Mouse (Mus musculus) E14TG2a.4 (cell line): ENCODE data around the gene Iglon5.

Experiments used
- H3K27me3 ChIP-seq: 2 replicates; pipeline ENCODE4 v1.6.1; 2014; ENCODE audit warnings: low read length, control low read depth; ENCODE audit not compliant: insufficient read depth
- H3K36me3 ChIP-seq: 2 replicates; pipeline ENCODE4 v1.6.1; 2014; ENCODE audit warnings: low read length, control low read depth; ENCODE audit not compliant: insufficient read depth
- H3K4me1 ChIP-seq: replicated peaks from 2 replicates; pipeline ENCODE4 v1.6.1; 2014; ENCODE audit warnings: low read depth, low read length, control low read depth
- H3K4me3 ChIP-seq: replicated peaks from 2 replicates; pipeline ENCODE4 v1.5.1; 2014; ENCODE audit warnings: mild to moderate bottlenecking, low read length
- H3K9me3 ChIP-seq: 2 replicates; pipeline ENCODE4 v1.6.1; 2014; ENCODE audit warnings: low read length, control low read depth
- CTCF ChIP-seq: conservative IDR thresholded peaks from 2 replicates; pipeline ENCODE4 v1.5.1; 2014; ENCODE audit warnings: low read length
- NANOG ChIP-seq: IDR thresholded peaks from 2 replicates; pipeline ENCODE4 v1.6.1; 2014; ENCODE audit warnings: borderline replicate concordance, low read length, mixed read lengths
- POU5F1 ChIP-seq: IDR thresholded peaks from 2 replicates; pipeline ENCODE4 v1.6.1; 2014; ENCODE audit warnings: low read length, borderline replicate concordance

Gene Iglon5

GRCm38 (mm10) chr7:43489631-43490125, at the start of gene Iglon5:
Iglon5 (minus strand) TSS chr7:43490075.
- no peak for TF ChIP-seq NANOG
- no peak for TF ChIP-seq POU5F1
- TF ChIP-seq CTCF, result no peak
- no peaks in the 10 kb centered on the region for H3K9me3 ChIP-seq
- H3K36me3 ChIP-seq, result no peaks in the 10 kb centered on the region
- H3K4me3 ChIP-seq, result peak within 1 kb of the TSS; percentile 72
- H3K27me3 ChIP-seq, result peaks cover 84% of the 10 kb centered on the region
- H3K4me1 ChIP-seq, result peaks cover 24% of the 10 kb centered on the region

- no peaks in the 10 kb centered on the region for H3K36me3 ChIP-seq
- H3K9me3 ChIP-seq, result 0 out of 2 replicates have a peak, but pooled peaks cover 8% of the 10 kb centered on the region
- H3K27me3 ChIP-seq, result 0 out of 2 replicates have a peak, but pooled peaks cover 2% of the 10 kb centered on the region
- no peaks in the 10 kb centered on the region for H3K4me1 ChIP-seq
- no peak overlapping the region for H3K4me3 ChIP-seq
- no peak for TF ChIP-seq CTCF
- no peak for TF ChIP-seq POU5F1
- no peak for TF ChIP-seq NANOG
These were observed 48.6 kb upstream of the Iglon5 start for GRCm38 (mm10) chr7:43538524-43538923.

- Histone ChIP-seq H3K4me1 (no peaks in the 10 kb centered on the region), H3K36me3 (no peaks in the 10 kb centered on the region), H3K4me3 (no peak overlapping the region), H3K9me3 (0 out of 2 replicates have a peak, but pooled peaks cover 8% of the 10 kb centered on the region), H3K27me3 (no peaks in the 10 kb centered on the region; the same call in 1 of the 2 replicates)
- TF ChIP-seq POU5F1, result no peak
- no peak for TF ChIP-seq CTCF
- no peak for TF ChIP-seq NANOG
These were observed 43.1 kb upstream of the Iglon5 start for GRCm38 (mm10) chr7:43532936-43533505.

GRCm38 (mm10) chr7:43530216-43530785, 40.4 kb upstream of the Iglon5 start:
- no peaks in the 10 kb centered on the region; the same call in 1 of the 2 replicates for H3K27me3 ChIP-seq

GRCm38 (mm10) chr7:43525313-43525712, 35.4 kb upstream of the Iglon5 start:
- TF ChIP-seq POU5F1 (no peak), CTCF (peak; percentile 9; the same call in 1 of the 2 replicates), NANOG (no peak)
- Histone ChIP-seq H3K36me3 (no peaks in the 10 kb centered on the region), H3K4me3 (no peak overlapping the region), H3K4me1 (0 out of 2 replicates have a peak, but pooled peaks cover 3% of the 10 kb centered on the region), H3K9me3 (no peaks in the 10 kb centered on the region), H3K27me3 (no peaks in the 10 kb centered on the region; the same call in 1 of the 2 replicates)

More at GRCm38 (mm10) chr7:43530216-43530785, 40.4 kb upstream of the Iglon5 start:
- TF ChIP-seq NANOG (no peak), CTCF (no peak), POU5F1 (no peak)
- Histone ChIP-seq H3K4me1 (no peaks in the 10 kb centered on the region), H3K9me3 (0 out of 2 replicates have a peak, but pooled peaks cover 8% of the 10 kb centered on the region), H3K4me3 (no peak overlapping the region), H3K36me3 (no peaks in the 10 kb centered on the region)

DNA sequence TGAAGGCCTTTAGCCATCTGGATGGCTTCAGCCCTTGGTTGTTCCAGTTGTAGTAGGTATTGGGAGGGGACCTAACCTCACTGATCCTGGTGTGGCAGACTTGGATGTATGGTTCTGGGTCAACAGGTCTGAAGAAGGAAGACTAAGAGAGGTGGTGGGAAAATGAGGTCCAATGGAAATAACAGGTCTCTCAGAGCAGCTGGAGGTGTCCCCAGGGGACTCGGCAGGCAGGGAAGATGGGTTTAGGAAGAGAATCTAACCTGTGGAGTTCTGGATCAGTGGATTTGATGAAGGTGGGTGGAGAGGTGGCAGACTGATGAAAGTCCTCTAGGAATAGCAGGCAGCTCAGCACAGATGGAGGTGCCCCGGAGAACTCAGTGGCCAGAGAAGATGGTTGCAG, 32.9 kb upstream of the Iglon5 start:
- Histone ChIP-seq H3K9me3 (no peaks in the 10 kb centered on the region), H3K4me3 (no peak overlapping the region), H3K4me1 (peaks cover 7% of the 10 kb centered on the region; the same call in 1 of the 2 replicates), H3K36me3 (no peaks in the 10 kb centered on the region), H3K27me3 (no peaks in the 10 kb centered on the region)
- no peak for TF ChIP-seq CTCF
- no peak for TF ChIP-seq NANOG
- no peak for TF ChIP-seq POU5F1

DNA sequence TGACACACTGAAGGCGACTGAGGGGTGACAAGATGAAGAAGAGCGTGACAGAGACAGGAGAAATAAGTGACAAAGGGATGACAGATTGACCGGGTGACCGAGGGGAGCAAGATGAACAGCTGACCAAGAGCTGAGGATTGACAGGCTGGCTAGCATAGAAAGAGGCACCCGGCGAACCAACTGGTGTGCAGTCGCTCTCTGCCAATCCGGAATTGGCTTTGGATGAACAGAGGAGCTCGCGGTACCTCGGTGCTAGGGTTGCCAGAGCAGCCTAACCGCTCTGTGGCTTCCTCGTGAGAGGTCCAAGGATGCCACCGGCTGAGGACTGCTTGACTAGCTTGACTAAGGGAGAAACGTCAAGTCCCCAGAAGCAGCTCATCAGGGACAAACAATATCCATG, 28.5 kb upstream of the Iglon5 start:
- no peaks in the 10 kb centered on the region for H3K9me3 ChIP-seq
- H3K4me3 ChIP-seq, result no peak overlapping the region
- H3K27me3 ChIP-seq, result no peaks in the 10 kb centered on the region
- TF ChIP-seq CTCF (no peak), NANOG (no peak), POU5F1 (no peak)
- H3K36me3 ChIP-seq, result no peaks in the 10 kb centered on the region
- H3K4me1 ChIP-seq, result peaks cover 12% of the 10 kb centered on the region

GRCm38 (mm10) chr7:43515076-43515475, 25.2 kb upstream of the Iglon5 start:
- no peaks in the 10 kb centered on the region for H3K9me3 ChIP-seq
- TF ChIP-seq POU5F1 (no peak), NANOG (no peak), CTCF (no peak)
- H3K27me3 ChIP-seq, result peaks cover 10% of the 10 kb centered on the region; the same call in 1 of the 2 replicates
- no peaks in the 10 kb centered on the region for H3K36me3 ChIP-seq
- peaks cover 9% of the 10 kb centered on the region for H3K4me1 ChIP-seq
- no peak overlapping the region for H3K4me3 ChIP-seq
